Mouse (Mus musculus) heart, adult 9 months (tissue): ENCODE measurements around the gene Sik2.

Source experiments
- DNase-seq, 2 experiments: peaks; one replicate each; pipeline ENCODE4 v3.0.0; 2022; ENCODE audit warnings: low spot score in 2 of 2

The Sik2 gene

DNA sequence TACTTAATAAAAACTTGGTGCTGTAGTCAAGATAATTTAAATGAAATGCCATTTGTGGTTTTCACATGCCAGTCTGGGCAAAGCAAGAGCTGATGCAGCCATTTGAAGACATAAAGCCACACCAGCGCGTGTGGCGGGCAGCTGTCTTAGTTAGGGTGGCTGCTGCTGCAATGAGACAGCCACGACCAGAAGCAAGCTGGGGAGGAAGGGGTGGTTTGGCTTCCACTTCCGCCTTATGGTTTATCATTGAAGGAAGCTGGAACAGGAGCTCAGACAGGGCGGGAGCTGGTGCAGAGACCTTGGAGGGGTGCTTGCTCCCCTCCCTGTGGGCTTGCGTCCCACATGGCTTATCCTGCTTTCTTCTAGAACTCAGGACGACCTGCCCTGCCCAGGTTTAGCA, 143.1 kb downstream of the Sik2 start:
- no peak for DNase-seq

DNA sequence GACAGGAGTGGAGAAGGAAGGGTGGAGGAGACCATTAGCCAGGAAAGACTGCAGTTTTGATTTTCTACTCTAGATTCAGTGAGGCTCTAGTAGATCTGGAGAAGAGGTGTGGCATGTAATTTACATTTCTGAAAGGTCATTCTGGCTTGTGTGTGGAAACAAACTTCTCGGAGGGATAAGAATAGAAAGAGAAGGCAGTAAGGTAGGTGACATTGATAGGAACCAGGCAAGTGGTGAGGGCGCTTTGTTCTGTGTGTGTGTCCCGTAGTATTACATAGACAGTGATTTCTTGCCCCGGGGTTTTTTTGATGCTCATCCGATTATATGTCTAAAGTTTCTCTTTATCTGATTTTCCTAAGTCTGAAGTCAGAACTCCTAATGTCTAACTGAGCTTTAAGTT, 144.0 kb downstream of the Sik2 start:
- DNase-seq, result peak in 1 of 2 experiments; percentile 52

DNA sequence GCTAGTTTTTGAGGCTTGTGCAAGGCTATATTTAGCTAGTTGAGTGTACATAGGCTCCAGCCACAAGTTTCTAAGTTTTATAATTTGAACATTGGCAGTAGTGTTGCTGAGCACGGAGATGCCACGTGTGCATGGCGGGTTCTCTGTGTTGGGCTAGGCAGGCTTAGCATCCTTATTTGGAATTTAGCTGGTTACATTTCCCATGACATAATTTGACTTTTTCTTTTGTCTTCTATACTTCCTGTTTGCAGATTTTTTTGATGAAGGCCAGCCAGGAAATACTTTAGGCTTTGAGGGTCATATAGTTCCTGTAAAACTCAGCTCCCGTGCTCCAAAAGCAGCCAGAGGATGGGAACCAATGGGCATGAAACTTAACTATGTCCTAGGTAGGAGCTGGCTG, 145.0 kb downstream of the Sik2 start:
- no peak for DNase-seq

DNA sequence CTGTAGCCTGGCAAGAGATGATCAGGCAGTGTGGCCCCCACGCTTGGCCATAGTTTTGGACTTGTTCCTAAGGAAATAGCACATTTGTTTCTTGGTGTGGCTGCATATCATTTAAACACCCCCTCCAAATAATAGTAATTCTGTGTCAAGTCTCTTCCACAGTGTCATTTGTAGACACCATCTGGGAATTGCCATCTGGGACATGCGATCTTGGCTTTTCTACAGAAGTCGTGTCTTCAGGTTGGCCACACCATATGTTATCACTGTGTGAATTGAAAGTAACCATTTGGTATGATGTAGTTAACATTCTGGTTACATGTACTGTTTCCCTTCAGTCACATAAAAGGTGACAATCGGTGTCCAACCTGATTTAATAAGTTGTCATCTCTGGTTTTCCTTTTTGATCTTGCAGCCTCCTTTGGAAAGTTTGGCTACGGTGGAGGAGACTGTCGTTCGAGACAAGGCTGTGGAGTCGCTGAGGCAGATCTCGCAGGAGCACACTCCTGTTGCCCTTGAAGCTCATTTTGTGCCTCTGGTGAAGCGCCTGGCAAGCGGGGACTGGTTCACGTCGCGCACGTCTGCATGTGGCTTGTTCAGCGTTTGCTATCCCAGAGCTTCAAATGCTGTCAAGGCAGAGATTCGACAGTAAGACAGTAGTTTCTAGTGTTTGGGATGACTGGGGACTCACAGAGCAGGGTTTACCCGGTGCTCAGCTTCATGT, 147.6 kb downstream of the Sik2 start:
- no peak for DNase-seq

GRCm38 (mm10) chr9:50858681-50859080, 150.2 kb downstream of the Sik2 start:
- DNase-seq, result no peak

DNA sequence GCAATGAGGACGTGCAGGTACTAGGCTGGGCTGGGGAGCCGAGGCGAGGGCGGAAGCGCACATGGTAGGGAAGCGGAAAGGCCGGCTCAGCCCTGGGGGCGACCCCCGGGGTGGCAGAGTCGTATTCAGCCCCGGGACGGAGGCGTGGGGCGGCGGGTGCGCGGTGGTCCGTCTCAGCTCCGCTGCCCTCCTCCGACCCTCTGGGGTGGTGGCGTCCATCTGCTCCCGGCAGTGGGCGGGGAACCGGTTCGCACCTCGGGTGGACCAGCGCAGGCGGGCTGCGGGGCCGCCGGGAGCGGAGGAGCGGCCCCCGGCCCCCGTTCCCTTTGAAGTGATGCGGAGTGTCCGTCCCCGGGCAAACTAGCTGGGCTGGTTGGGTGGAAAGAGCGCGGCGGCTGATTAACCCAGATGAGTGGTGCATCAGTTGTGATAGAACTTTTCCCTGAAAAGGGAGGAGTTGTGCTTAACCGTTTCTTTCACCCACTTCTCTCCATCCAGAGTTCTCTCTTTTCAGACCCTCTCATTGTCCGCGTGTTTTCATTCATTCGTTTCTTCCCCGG, 151.7 kb downstream of the Sik2 start:
- DNase-seq, result no peak

DNA sequence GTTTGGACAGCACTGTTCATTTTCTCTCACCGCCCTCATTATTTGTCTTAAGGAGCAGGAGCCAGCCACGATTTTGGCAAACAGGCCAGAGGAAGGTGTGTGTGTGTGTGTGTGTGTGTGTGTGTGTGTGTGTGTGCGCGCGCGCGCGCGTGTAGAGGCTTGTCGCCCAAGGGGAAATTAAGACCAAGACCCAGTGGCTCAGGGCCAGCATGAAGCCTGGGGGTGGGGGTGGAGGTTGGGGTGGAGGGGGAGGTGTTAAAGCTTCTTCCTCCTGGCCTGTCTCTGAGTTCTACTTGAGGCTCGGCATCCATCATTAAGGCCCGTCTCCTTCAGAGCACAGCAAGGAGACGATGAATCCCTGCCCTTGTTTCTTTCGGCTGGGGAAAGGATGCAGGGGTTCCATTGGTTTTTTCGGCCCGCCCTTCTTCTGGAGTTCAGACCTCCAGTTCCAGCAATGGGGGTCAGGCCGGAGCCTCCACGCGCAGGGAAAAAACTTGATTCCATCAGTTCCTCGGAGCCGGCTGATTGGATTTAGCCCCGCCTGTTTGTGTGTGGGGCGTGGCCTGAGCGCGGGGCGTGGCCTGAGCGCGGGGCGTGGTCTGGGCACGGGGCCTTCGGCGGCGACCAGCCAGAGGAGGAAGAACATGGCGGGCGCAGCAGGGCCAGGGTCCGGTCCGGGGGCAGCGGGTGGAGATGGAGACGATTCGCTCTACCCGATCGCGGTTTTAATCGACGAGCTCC, 152.4 kb downstream of the Sik2 start:
- peak; percentile 91 to 94 for DNase-seq

GRCm38 (mm10) chr9:50855780-50856179, 153.1 kb downstream of the Sik2 start:
- no peak for DNase-seq

DNA sequence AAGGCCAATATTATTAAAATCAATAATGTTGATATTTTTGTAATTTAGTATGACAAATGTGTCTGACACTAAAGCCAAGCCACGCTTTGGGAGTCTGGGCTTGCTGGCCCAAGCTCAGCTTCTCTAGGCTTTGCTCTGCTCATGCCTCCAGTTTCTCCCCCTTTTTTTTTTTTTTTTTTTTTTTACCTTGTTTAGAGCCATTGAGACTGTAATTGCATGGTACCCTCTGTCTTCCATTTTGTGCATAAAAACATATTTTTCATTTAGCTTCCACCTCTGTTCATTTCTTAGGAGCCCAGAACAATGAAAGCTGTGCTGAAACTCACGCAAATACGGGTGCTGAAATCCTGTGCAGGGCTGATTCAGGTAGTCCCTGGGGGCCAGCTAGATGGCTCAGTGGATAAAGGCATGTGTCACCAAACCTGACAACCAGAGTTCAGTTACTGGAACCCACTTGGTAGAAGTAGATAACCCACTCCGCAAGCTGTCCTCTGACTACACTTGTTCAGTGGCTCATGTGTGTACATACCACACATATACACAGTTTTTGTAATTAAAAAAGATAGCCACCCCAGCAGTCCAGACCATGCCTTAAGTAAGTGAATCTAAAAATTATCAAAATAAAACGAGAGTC, 153.6 kb downstream of the Sik2 start:
- no peak for DNase-seq

DNA sequence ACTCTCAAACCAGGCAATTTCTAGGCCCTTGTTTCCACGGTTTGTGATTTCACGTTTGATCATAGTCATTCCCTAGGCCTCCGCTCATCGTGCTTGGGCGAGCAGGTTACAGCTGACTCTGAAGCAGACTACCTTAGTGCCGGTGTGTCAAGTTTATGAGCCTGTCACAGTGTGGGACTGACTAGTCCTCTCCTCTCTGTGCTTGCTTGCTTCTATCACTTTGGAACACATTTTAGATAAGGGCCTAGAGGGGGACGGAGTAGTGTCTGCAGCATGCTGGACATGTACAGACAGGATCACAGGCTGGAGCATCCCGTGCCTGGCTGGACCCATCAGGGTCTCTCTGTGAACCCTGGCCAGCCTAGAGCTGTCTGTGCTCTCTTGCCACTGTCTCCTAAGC, 154.5 kb downstream of the Sik2 start:
- DNase-seq, result no peak

GRCm38 (mm10) chr9:50852634-50853349, 156.1 kb downstream of the Sik2 start:
- no peak for DNase-seq

DNA sequence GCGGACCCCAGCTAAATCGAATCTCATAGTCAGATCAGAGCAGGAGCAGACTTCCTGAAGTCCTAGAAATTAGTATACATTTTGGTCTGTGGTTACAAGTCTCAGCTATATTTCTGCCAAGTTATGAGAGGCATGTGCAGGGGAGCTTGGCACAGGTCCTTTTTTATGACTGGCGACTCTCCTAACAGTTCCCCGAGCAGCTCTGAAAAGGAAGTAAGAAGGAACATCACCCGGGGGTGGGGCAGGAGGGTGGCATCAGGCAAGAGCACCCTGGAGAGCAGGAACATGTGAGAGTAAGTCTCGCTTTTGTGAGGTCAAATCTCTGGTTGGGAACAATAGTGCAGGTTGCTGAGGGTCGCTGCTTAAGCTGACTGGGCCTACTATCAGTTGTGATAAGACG, 158.2 kb downstream of the Sik2 start:
- DNase-seq, result no peak

- DNase-seq, result no peak
Measured at GRCm38 (mm10) chr9:50850271-50850670, 158.6 kb downstream of the Sik2 start.

- DNase-seq, result no peak
Measured at GRCm38 (mm10) chr9:50849755-50850154, 159.1 kb downstream of the Sik2 start.

DNA sequence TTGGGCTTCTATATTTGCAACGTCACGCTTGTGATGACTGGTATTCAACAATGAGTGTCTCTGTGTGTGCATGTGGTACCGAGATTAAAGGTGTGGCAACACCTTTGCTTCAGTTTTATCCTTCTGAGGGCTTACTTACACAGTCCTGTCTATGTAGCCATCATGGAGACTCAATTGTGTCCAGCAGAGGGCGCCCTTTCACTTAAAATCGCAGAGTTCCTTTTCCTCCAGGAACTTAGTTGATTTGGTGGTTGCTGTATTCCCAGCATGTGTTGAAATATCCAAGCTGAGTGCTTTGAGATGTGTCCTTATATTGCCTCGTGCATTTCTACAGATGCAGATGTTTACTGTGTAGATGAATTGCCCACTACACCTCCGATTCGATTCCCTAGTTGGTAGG, 159.6 kb downstream of the Sik2 start:
- peak; percentile 61 to 90 for DNase-seq

GRCm38 (mm10) chr9:50848821-50849220, 160.1 kb downstream of the Sik2 start:
- DNase-seq, result no peak

- no peak for DNase-seq
Measured at GRCm38 (mm10) chr9:50847606-50848368, 161.1 kb downstream of the Sik2 start.

DNA sequence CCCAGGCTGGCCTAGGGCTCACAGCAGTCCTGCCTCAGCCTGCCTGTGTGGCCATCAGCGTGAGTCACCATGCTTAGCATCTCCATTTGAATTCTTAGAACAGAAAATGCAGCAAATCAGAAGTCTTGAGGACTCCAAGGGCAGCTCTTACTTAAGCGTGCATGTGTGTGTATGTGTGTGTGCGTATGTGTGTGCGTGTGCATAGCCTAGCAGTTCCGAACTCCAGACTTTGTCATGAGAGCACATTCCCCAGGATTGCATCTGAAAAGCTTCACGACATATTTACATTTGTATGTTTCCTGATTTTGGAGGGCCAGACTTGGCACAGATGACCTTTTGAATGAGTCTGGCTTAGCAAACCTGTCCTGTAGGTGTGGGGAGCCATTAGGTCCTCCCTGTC, 161.7 kb downstream of the Sik2 start:
- no peak for DNase-seq

DNA sequence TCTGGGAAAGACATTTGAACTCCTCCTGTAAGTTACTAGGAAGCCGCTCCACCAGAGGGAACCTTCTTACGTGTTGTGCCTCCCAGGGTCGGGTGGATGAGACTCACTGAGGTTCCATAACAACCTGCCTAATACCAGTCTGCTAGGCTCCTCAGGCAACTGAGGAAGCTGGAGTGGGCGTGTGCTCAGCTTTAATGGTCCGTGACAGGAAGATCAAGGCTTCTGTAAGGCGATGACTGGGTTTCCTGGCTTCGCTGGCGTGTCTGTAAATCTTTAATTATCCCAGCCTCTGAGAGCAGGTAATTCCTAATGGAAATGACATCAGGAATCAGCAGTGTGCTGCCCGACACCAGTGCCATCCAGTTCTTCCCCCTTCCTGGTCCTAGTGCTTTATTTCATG, 163.3 kb downstream of the Sik2 start:
- no peak for DNase-seq

DNA sequence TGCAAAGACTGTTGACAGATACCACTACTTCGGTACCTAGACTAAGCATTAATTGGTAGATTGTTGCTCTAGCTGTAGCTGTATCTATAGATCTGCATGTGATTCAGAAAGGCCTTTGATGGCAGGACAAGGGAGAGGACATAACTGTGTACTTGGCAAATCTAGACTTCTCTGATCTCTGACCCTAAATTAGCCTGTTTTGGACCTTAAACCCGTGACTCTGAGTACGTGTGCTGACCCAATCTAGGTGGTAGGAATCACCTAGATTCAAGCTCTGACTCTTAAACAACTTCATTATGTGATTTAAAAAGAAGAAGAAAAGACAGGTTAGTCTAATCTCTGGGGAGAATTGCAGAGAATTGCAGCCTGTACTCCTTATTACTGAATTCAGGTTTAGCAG, 163.8 kb downstream of the Sik2 start, which contains the start of gene Ppp2r1b:
Ppp2r1b (plus strand) TSS at position 221 of the 400 bp plus-strand sequence.
- DNase-seq, result no peak
